Mouse (Mus musculus): Measurements from ENCODE around the gene Slc9a6.

Slc9a6 gene

GRCm38 (mm10) chrX:56609623-56610317, at the start of gene Slc9a6:
TSS of gene Slc9a6 (plus strand) at chrX:56609757.
- no peak for DNase-seq (ENCODE audit: low spot score)

- DNase-seq (ENCODE audit: low spot score): no peak
These were observed 37.1 kb upstream of the Slc9a6 start for GRCm38 (mm10) chrX:56572465-56572864.

- no peak for DNase-seq (ENCODE audit: low spot score)
These were observed 31.4 kb upstream of the Slc9a6 start for GRCm38 (mm10) chrX:56578200-56578599.

GRCm38 (mm10) chrX:56597219-56597886, 12.2 kb upstream of the Slc9a6 start:
- DNase-seq (ENCODE audit: low spot score): no peak

- peak; percentile 76 for DNase-seq (ENCODE audit: low spot score)
These were observed 11.5 kb upstream of the Slc9a6 start, which contains the start of gene Mmgt1 for GRCm38 (mm10) chrX:56597887-56598640. TSS of gene Mmgt1 (minus strand) at chrX:56598069.

GRCm38 (mm10) chrX:56606536-56606935, 3.0 kb upstream of the Slc9a6 start:
- no peak for DNase-seq (ENCODE audit: low spot score)

- DNase-seq (ENCODE audit: low spot score): no peak
These were observed 2.4 kb upstream of the Slc9a6 start for GRCm38 (mm10) chrX:56607032-56607710.

- DNase-seq (ENCODE audit: low spot score): no peak
These were observed 303 bp upstream of the Slc9a6 start for GRCm38 (mm10) chrX:56609285-56609622.

GRCm38 (mm10) chrX:56610318-56610694, 749 bp downstream of the Slc9a6 start:
- no peak for DNase-seq (ENCODE audit: low spot score)

- DNase-seq (ENCODE audit: low spot score): no peak
These were observed 5.7 kb downstream of the Slc9a6 start for GRCm38 (mm10) chrX:56615236-56615635.

GRCm38 (mm10) chrX:56636185-56636584, 26.6 kb downstream of the Slc9a6 start:
- no peak for DNase-seq (ENCODE audit: low spot score)

GRCm38 (mm10) chrX:56640066-56640465, 30.5 kb downstream of the Slc9a6 start:
- DNase-seq (ENCODE audit: low spot score): no peak

GRCm38 (mm10) chrX:56649549-56650354, 40.2 kb downstream of the Slc9a6 start:
- peak; percentile 43 for DNase-seq (ENCODE audit: low spot score)

GRCm38 (mm10) chrX:56650355-56650652, 40.7 kb downstream of the Slc9a6 start:
- DNase-seq (ENCODE audit: low spot score): no peak

- no peak for DNase-seq (ENCODE audit: low spot score)
These were observed 41.3 kb downstream of the Slc9a6 start for GRCm38 (mm10) chrX:56650885-56651284.

GRCm38 (mm10) chrX:56651738-56652137, 42.2 kb downstream of the Slc9a6 start:
- DNase-seq (ENCODE audit: low spot score): no peak

GRCm38 (mm10) chrX:56655686-56656085, 46.1 kb downstream of the Slc9a6 start:
- no peak for DNase-seq (ENCODE audit: low spot score)

GRCm38 (mm10) chrX:56659286-56659685, 49.7 kb downstream of the Slc9a6 start:
- DNase-seq (ENCODE audit: low spot score): no peak

GRCm38 (mm10) chrX:56661143-56661542, 51.6 kb downstream of the Slc9a6 start:
- no peak for DNase-seq (ENCODE audit: low spot score)

- DNase-seq (ENCODE audit: low spot score): no peak
These were observed 52.8 kb downstream of the Slc9a6 start for GRCm38 (mm10) chrX:56662316-56662715.

- DNase-seq (ENCODE audit: low spot score): no peak
These were observed 53.8 kb downstream of the Slc9a6 start for GRCm38 (mm10) chrX:56663377-56663776.
